Mouse (Mus musculus) MEL (cell line): ENCODE results near the gene Cblc. TPM values are rescaled to one million over a fixed set of nuclear protein-coding genes. Genes with fewer than 3 reads are reported as not detected.

Experiments used
- DNase-seq: peaks from one replicate; pipeline ENCODE4 v3.0.0; 2011; ENCODE audit warnings: low read depth, low spot score
- H3K27ac ChIP-seq: 2 replicates; pipeline ENCODE4 v1.5.1; 2012; ENCODE audit warnings: low read depth, mild to moderate bottlenecking, control low read depth, low read length, moderate library complexity; ENCODE audit not compliant: control insufficient read depth
- H3K27me3 ChIP-seq, 2 experiments: fragments of 150-350 bp in 1 of 2; sonication (generic) in 1 of 2; 2 replicates each; pipeline ENCODE4 v1.6.1; 2012; ENCODE audit warnings: low read length in 2 of 2, mild to moderate bottlenecking in 2 of 2, improper control_type of control experiment in 1 of 2, moderate library complexity in 1 of 2; ENCODE audit not compliant: insufficient read depth in 2 of 2, control insufficient read depth in 1 of 2
- H3K36me3 ChIP-seq, 2 experiments: 2 replicates each; pipeline ENCODE4 v1.6.1; 2012 to 2014; ENCODE audit warnings: low read length in 2 of 2, improper control_type of control experiment in 1 of 2, inconsistent platforms in 1 of 2, mild to moderate bottlenecking in 1 of 2; ENCODE audit not compliant: insufficient read depth in 2 of 2, control insufficient read depth in 1 of 2
- H3K4me1 ChIP-seq, 2 experiments: fragments of 150-350 bp in 1 of 2; sonication (generic) in 1 of 2; 2 replicates each; pipeline ENCODE4 v1.6.1; 2012; ENCODE audit warnings: low read length in 2 of 2, improper control_type of control experiment in 1 of 2, mild to moderate bottlenecking in 1 of 2; ENCODE audit not compliant: insufficient read depth in 2 of 2, control insufficient read depth in 1 of 2
- H3K4me3 ChIP-seq, 2 experiments: fragments of 150-350 bp in 1 of 2; sonication (generic) in 1 of 2; 2 replicates each; pipeline ENCODE4 v1.5.1; 2012; ENCODE audit warnings: low read depth in 2 of 2, low read length in 2 of 2, mild to moderate bottlenecking in 2 of 2, moderate library complexity in 2 of 2, control low read depth in 1 of 2, improper control_type of control experiment in 1 of 2; ENCODE audit not compliant: control insufficient read depth in 1 of 2, insufficient read depth in 1 of 2
- H3K79me2 ChIP-seq: 2 replicates; pipeline ENCODE4 v1.6.1; 2012; ENCODE audit warnings: mild to moderate bottlenecking, low read length, moderate library complexity; ENCODE audit not compliant: control insufficient read depth, poor library complexity, insufficient read depth
- H3K9ac ChIP-seq: 2 replicates; pipeline ENCODE4 v1.6.1; 2012; ENCODE audit warnings: low read depth, mild to moderate bottlenecking, control low read depth, low read length, moderate library complexity; ENCODE audit not compliant: control insufficient read depth, poor library complexity, severe bottlenecking
- H3K9me3 ChIP-seq: fragments of 150-350 bp; sonication (generic); replicated peaks from 2 replicates; pipeline ENCODE4 v1.6.1; 2012; ENCODE audit warnings: mild to moderate bottlenecking, low read length, improper control_type of control experiment, moderate library complexity; ENCODE audit not compliant: insufficient read depth
- BHLHE40 ChIP-seq: IDR thresholded peaks from 2 replicates; pipeline ENCODE4 v1.6.1; 2012; ENCODE audit warnings: low read depth, mild to moderate bottlenecking, inconsistent platforms, low read length, improper control_type of control experiment, borderline replicate concordance
- CHD1 ChIP-seq: IDR thresholded peaks from 2 replicates; pipeline ENCODE4 v1.6.1; 2012; ENCODE audit warnings: low read depth, mild to moderate bottlenecking, inconsistent platforms, low read length, improper control_type of control experiment
- CHD2 ChIP-seq: IDR thresholded peaks from 2 replicates; pipeline ENCODE4 v1.6.1; 2011; ENCODE audit warnings: low read length, improper control_type of control experiment
- ELF1 ChIP-seq: IDR thresholded peaks from 2 replicates; pipeline ENCODE4 v1.6.1; 2014; ENCODE audit warnings: low read depth, mild to moderate bottlenecking, inconsistent platforms, low read length, improper control_type of control experiment, moderate library complexity
- EP300 ChIP-seq, 2 experiments: IDR thresholded peaks; 2 replicates each; pipeline ENCODE4 v1.6.1; 2011; ENCODE audit warnings: improper control_type of control experiment in 2 of 2, low read length in 2 of 2, low read depth in 1 of 2, mild to moderate bottlenecking in 1 of 2
- GABPA ChIP-seq: IDR thresholded peaks from 2 replicates; pipeline ENCODE4 v1.6.1; 2012; ENCODE audit warnings: low read depth, mild to moderate bottlenecking, inconsistent platforms, low read length, improper control_type of control experiment, moderate library complexity
- HCFC1 ChIP-seq: IDR thresholded peaks from 2 replicates; pipeline ENCODE4 v1.6.1; 2012; ENCODE audit warnings: low read depth, mild to moderate bottlenecking, inconsistent platforms, low read length, improper control_type of control experiment, moderate library complexity
- KAT2A ChIP-seq: conservative IDR thresholded peaks from 2 replicates; pipeline ENCODE4 v1.6.1; 2012; ENCODE audit warnings: low read depth, low read length, improper control_type of control experiment, inconsistent platforms
- MAFK ChIP-seq: IDR thresholded peaks from 2 replicates; pipeline ENCODE4 v1.6.1; 2011; ENCODE audit warnings: low read depth, mild to moderate bottlenecking, low read length, improper control_type of control experiment, borderline replicate concordance
- MAZ ChIP-seq: IDR thresholded peaks from 2 replicates; pipeline ENCODE4 v1.6.1; 2012; ENCODE audit warnings: low read depth, mild to moderate bottlenecking, inconsistent platforms, low read length, improper control_type of control experiment
- MEF2A ChIP-seq: IDR thresholded peaks from 2 replicates; pipeline ENCODE4 v1.6.1; 2014; ENCODE audit warnings: low read depth, mild to moderate bottlenecking, inconsistent platforms, low read length, improper control_type of control experiment; ENCODE audit not compliant: poor library complexity, insufficient replicate concordance, severe bottlenecking; ENCODE audit errors: extremely low read depth
- MXI1 ChIP-seq: IDR thresholded peaks from 2 replicates; pipeline ENCODE4 v1.6.1; 2011; ENCODE audit warnings: mild to moderate bottlenecking, low read depth, low read length, improper control_type of control experiment
- MYB ChIP-seq: IDR thresholded peaks from 2 replicates; pipeline ENCODE4 v1.6.1; 2011; ENCODE audit warnings: mild to moderate bottlenecking, low read depth, low read length, improper control_type of control experiment
- POLR2A ChIP-seq, 2 experiments: IDR thresholded peaks; 2 replicates each; pipeline ENCODE4 v1.6.1; 2011 to 2012; ENCODE audit warnings: low read length in 2 of 2, mild to moderate bottlenecking in 2 of 2, control low read depth in 1 of 2, improper control_type of control experiment in 1 of 2, low read depth in 1 of 2, moderate library complexity in 1 of 2; ENCODE audit not compliant: control insufficient read depth in 1 of 2, insufficient read depth in 1 of 2, poor library complexity in 1 of 2
- POLR2AphosphoS2 ChIP-seq: IDR thresholded peaks from 2 replicates; pipeline ENCODE4 v1.6.1; 2011; ENCODE audit warnings: low read length, improper control_type of control experiment
- POLR2AphosphoS5 ChIP-seq: IDR thresholded peaks from 2 replicates; pipeline ENCODE4 v1.6.1; 2012; ENCODE audit warnings: low read depth, borderline replicate concordance, mild to moderate bottlenecking, inconsistent platforms, low read length, moderate library complexity, mixed read lengths
- RAD21 ChIP-seq: IDR thresholded peaks from 2 replicates; pipeline ENCODE4 v1.6.1; 2011; ENCODE audit warnings: mild to moderate bottlenecking, low read depth, low read length, improper control_type of control experiment
- RCOR1 ChIP-seq: IDR thresholded peaks from 2 replicates; pipeline ENCODE4 v1.6.1; 2012; ENCODE audit warnings: low read depth, mild to moderate bottlenecking, inconsistent platforms, low read length, improper control_type of control experiment
- SMC3 ChIP-seq: IDR thresholded peaks from 2 replicates; pipeline ENCODE4 v1.6.1; 2011; ENCODE audit warnings: low read depth, low read length, improper control_type of control experiment
- TBP ChIP-seq: IDR thresholded peaks from 2 replicates; pipeline ENCODE4 v1.8.0; 2011; ENCODE audit warnings: low read depth, low read length, improper control_type of control experiment
- USF1 ChIP-seq: IDR thresholded peaks from 2 replicates; pipeline ENCODE4 v1.6.1; 2014; ENCODE audit warnings: low read depth, mild to moderate bottlenecking, inconsistent platforms, low read length, improper control_type of control experiment, moderate library complexity
- USF2 ChIP-seq, 2 experiments: IDR thresholded peaks; 2 replicates each; pipeline ENCODE4 v1.6.1; 2011 to 2012; ENCODE audit warnings: improper control_type of control experiment in 2 of 2, low read length in 2 of 2, borderline replicate concordance in 1 of 2, inconsistent platforms in 1 of 2, low read depth in 1 of 2, mild to moderate bottlenecking in 1 of 2; ENCODE audit not compliant: insufficient read depth in 1 of 2
- ZC3H11A ChIP-seq: IDR thresholded peaks from 2 replicates; pipeline ENCODE4 v1.6.1; 2012; ENCODE audit warnings: low read depth, mild to moderate bottlenecking, inconsistent platforms, low read length, improper control_type of control experiment
- ZKSCAN1 ChIP-seq: IDR thresholded peaks from 2 replicates; pipeline ENCODE4 v1.6.1; 2012; ENCODE audit warnings: low read depth, mild to moderate bottlenecking, inconsistent platforms, low read length, improper control_type of control experiment, moderate library complexity
- ZNF384 ChIP-seq: IDR thresholded peaks from 2 replicates; pipeline ENCODE4 v1.6.1; 2012; ENCODE audit warnings: low read depth, mild to moderate bottlenecking, inconsistent platforms, low read length, improper control_type of control experiment
- polyA plus RNA-seq, 2 experiments: library from polyadenylated mRNA; stranded (reverse) in 1 of 2; unstranded in 1 of 2; fragments of >175 nt in 1 of 2; fragments of >200 nt in 1 of 2; gene quantifications; 2 replicates each; pipeline versions ENCODE4 v1.2.1 to v1.2.4; 2012; ENCODE audit warnings: low replicate concordance in 2 of 2, low read depth in 1 of 2; ENCODE audit not compliant: insufficient read length in 2 of 2, insufficient read depth in 1 of 2, missing spikeins in 1 of 2
- total RNA-seq: library from RNA; depleted of rRNA; stranded (reverse); fragments of 300-350 nt; gene quantifications from 2 replicates; pipeline ENCODE4 v1.2.3, GENCODE M21; 2012

Cblc gene
- total and polyA plus RNA-seq, 3 experiments, result not detected

GRCm38 (mm10) chr7:19813161-19813560 lies 16.6 kb upstream of the Cblc start (continued):
- peak; percentile 49; the same call in 1 of the 2 replicates for TF ChIP-seq TBP
- no peak for TF ChIP-seq ZKSCAN1
- TF ChIP-seq BHLHE40, result no peak
- no peak for TF ChIP-seq SMC3
- TF ChIP-seq POLR2AphosphoS2, result no peak
- TF ChIP-seq KAT2A, result no peak
- no peak for TF ChIP-seq HCFC1

DNA sequence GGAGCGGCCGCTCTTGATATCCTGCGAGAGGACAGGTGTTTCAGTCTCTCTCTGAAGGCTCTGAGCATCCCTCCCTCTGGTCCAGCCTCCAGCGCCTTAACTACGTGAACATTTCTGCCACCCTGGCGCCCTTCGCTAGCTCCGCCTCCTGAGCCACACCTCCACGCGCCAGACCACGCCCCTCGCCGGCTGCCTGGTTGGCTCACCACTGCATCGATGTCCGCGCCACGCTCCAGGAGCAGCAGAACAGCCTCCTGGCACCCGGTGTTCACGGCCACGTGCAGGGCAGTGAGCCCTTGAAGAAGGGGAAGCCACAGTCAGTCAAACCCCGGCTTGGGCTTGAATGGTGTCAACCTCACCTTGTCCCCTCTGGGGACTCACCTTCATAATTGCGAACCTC lies 14.5 kb upstream of the Cblc start:
- Histone ChIP-seq H3K4me3 (no peak overlapping the region), H3K4me1 (peaks cover 17 to 21% of the 10 kb centered on the region in 2 experiments), H3K27me3 (no peaks in the 10 kb centered on the region), H3K9me3 (no peaks in the 10 kb centered on the region), H3K36me3 (peaks cover 0 to 14% of the 10 kb centered on the region in 2 experiments; a peak in 2 of 4 replicates), H3K27ac (no peak overlapping the region), H3K9ac (no peak overlapping the region), H3K79me2 (no peaks in the 10 kb centered on the region)
- no peak for DNase-seq
- TF ChIP-seq BHLHE40 (no peak), MYB (no peak), MAFK (no peak), USF1 (no peak), RCOR1 (no peak), MAZ (no peak)

- H3K79me2 ChIP-seq, result no peaks in the 10 kb centered on the region
- no peaks in the 10 kb centered on the region for H3K27me3 ChIP-seq
- peaks cover 13 to 16% of the 10 kb centered on the region in 2 experiments for H3K4me1 ChIP-seq
- no peak overlapping the region for H3K27ac ChIP-seq
- H3K36me3 ChIP-seq, result peaks cover 0 to 14% of the 10 kb centered on the region in 2 experiments; a peak in 2 of 4 replicates
- H3K9ac ChIP-seq, result no peak overlapping the region
- no peak for TF ChIP-seq POLR2AphosphoS2
- TF ChIP-seq ZC3H11A, result no peak
- no peak for TF ChIP-seq EP300 (IDR thresholded peaks at IDR 0.05; ENCODE audit: low read depth in 1 of 2, low read length in 2 of 2)
- TF ChIP-seq CHD1, result no peak
- TF ChIP-seq ZNF384, result no peak
- no peak for TF ChIP-seq MXI1
- no peak for TF ChIP-seq SMC3
- no peak for TF ChIP-seq RAD21
- TF ChIP-seq USF2 (IDR thresholded peaks at IDR 0.05; ENCODE audit: borderline replicate concordance in 1 of 2, insufficient read depth in 1 of 2, low read depth in 1 of 2, low read length in 2 of 2), result no peak
- no peak for TF ChIP-seq CHD2
- no peak for TF ChIP-seq POLR2A (IDR thresholded peaks at IDR 0.05; ENCODE audit: control insufficient read depth in 1 of 2, insufficient read depth in 1 of 2, low read depth in 1 of 2, low read length in 2 of 2, poor library complexity in 1 of 2)
- TF ChIP-seq POLR2AphosphoS5, result no peak
- no peak for TF ChIP-seq ZKSCAN1
- no peak for TF ChIP-seq MEF2A
- no peak for TF ChIP-seq ELF1
- TF ChIP-seq MAFK, result no peak
- TF ChIP-seq GABPA, result no peak
- TF ChIP-seq TBP, result no peak
- no peaks in the 10 kb centered on the region for H3K9me3 ChIP-seq
- DNase-seq, result no peak
- no peak overlapping the region for H3K4me3 ChIP-seq
Measured at GRCm38 (mm10) chr7:19809369-19809768, 12.8 kb upstream of the Cblc start.
